Mouse (Mus musculus) thymus, adult 18-20 months (tissue): ENCODE data around the gene H2-K1.

Source experiments
- DNase-seq, 2 experiments: peaks; one replicate each; pipeline ENCODE4 v3.0.0; 2022; ENCODE audit warnings: mixed read lengths in 2 of 2

Gene H2-K1

DNA sequence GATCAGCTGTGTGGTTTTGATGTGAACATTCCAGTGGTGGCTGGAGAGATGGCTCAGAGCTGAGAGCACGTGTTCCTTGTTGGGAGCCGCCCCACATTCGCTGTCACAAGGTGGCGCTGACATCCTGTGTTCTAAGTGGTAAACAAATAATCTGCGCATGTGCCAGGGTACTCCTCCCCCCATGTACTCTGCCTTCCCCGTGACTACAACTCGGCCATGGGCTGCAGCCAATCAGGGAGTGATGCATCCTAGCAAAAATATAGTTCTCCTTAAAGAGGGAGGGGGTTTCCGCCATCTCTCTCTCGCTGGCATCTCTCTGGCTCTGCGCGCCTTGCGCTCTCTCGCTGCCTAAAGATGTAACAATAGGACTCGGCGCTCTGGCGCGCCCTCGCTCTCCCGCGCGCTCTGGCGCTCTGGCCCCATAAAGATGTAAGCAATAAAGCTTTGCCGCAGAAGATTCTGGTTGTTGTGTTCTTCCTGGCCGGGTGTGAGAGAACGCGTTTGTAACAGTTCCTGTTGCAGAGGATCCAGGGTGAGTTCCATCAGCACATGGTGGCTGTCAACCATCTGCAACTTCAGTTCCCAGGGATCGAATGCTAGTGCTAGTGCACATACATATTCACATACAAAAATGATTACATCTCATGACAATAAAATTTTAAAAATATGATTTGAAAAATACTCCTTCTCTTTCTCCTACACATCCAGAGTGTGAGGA is 18.8 kb downstream of the H2-K1 start:
- DNase-seq, result peak; percentile 77 to 88

DNA sequence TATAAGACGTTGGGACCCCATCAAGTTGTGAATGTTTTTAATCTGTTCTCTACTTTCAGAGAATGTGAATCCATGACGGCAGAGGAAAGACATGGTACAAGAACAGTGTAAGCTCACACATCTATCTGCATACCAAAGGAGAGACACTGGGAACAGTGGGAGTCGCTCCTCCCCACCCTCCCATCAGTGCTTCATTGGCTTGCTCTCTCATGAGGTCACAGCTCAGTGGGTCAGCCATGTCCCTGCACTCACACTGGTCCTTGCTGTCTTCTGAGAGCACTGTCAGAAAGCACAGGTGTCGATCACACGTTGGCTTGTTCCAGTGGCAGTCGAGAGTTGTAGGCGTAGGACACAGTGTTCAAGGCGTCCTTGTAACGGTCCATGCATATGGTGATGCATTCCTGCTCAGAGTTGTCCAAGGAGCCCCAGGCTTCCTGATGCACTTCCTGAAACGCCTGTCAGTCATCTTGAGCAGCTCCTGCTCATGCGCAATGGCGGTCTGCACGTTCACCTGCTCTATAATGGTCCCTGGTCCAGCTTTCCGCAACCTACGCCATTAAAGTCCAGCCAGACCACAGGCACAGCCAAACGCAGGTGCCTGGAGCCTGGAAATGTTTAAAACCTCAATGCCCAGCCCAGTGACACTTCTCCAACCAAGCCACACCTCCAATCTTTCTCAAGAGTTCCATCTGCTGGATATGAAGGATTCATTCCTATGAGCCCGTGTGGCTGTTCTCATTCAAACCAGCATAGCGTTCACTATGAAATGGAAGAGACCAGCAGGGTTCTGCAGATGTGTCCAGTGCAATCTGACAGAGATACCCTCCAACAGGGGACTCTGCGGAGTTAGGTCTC is 19.7 kb downstream of the H2-K1 start:
- no peak for DNase-seq

DNA sequence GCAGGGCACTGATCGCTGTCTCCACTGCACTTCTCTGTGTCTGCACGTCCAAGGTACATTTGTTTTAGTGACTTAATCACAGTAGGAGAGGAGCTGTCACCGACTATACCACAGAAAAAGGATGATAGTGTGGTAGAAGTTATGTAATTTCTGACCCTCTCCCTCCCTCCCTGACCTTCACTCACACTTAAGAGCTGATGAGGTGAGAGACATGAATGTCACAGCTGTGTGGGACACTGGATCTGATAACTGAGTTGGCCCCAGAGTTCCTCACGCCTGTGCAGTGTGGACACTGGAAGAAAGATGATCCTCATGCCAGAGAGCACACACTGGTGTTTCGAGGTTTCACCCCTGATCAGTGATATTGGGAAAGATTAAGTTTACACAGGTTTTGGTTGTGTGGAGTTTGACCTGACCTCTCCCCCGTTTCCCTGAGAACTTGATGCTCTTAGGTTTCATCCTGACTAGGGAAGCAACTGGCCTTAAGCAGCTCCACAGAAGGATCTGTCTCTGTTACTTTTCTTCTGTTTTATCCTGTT is 20.6 kb downstream of the H2-K1 start:
- no peak for DNase-seq

DNA sequence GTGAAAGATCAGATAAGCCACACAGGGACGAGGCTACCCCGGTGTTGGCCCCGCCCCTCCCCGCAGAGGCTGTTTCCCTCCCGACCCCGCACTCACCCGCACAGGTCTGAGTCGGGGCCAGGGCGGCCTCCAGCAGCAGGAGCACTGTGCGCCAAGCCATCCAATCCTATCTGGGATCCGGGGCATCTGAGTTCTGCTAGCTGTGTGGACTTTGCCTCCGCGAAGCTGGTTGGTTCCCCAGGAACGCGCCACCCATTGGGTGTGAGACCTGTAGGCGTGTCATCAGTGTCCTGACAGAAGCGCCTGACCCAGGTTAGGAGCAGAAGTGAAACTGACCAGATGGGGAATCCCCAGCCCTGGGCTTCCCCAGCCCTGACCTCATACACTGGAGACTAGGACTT is 21.5 kb downstream of the H2-K1 start:
- peak; percentile 60 to 73 for DNase-seq

DNA sequence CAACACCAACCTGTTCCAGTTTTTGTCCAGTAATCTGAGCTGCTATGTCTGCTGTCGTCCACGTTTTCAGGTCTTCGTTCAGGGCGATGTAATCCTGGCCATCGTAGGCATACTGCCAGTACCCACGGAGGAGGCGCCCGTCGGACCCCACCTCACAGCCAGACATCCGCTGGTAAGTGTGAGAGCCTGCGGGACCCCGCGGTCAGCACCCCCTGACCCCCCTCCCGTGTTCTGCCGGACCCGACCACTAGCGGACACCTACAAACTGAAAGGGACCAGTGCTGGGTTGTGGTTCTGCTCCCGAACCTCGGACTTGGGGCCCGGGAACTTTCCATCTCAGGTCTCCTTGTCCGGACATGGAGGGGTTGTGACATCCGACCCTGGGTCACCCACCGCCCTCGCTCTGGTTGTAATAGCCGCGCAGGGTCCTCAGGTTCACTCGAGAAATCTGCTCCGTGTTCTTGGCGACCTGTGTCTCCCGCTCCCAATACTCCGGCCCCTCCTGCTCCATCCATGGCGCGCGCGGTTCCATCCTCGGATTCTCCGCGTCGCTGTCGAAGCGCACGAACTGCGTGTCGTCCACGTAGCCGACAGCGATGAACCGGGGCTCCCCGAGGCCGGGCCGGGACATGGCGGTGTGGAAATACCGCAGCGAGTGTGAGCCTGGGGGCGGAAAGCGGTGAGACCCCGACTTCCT is 22.1 kb downstream of the H2-K1 start:
- no peak for DNase-seq

DNA sequence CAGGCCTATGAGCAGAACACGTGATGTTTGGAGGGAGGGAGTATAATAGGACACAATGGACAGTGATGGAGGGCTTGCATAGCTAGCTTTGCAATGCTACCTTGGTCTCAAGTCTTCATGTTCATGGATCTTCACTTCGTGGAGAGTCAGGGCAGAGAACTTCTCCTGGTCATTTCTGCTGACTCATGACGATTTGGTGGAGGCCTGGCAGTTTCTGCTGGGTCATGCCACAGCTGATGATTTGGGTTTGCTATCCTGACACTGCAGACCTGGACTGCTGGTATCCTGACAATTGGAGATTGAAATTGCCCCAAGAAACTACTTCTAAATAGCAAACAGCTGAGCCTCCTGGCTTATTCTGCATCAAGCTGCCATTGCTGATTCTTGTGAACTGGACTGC is 26.6 kb downstream of the H2-K1 start:
- DNase-seq, result no peak

DNA sequence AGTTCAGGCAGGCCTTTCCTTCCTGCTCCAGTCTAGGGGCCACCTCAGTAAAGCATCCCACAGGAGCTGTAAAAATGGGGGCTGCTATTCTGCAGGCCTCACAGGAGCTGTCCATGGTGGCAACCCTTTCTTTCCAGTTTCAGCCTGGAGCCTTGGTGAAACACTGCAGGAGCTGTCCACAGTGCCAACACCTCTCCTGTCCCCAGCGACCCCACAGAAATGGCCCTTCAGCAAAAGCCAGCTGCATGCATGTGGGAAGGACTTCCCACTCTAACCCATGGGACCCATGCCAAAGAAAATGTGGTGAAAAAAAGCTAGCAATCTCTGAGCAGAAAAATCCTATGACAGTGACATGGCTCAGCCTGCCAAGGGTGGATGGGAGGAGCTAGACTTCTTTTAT is 27.5 kb downstream of the H2-K1 start:
- no peak for DNase-seq

DNA sequence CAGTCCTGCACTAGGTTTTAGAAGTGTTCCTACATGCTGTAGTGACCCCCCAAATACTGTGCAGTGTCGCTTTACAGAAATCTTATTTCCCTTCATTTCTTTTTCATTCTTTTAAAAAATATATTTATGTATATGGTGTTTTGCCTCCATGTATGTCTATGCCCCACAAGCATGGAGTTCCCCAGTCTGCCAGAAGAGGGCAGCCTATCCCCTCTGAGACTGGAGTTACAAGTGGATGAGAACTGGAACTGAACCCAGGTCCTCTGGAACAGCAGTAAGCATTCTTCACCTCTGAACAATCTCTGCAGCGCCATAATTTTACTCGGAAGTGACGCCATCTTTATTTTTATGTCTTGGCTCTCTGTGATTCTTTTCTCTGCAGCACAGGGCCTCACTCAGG is 30.8 kb downstream of the H2-K1 start:
- DNase-seq, result no peak

DNA sequence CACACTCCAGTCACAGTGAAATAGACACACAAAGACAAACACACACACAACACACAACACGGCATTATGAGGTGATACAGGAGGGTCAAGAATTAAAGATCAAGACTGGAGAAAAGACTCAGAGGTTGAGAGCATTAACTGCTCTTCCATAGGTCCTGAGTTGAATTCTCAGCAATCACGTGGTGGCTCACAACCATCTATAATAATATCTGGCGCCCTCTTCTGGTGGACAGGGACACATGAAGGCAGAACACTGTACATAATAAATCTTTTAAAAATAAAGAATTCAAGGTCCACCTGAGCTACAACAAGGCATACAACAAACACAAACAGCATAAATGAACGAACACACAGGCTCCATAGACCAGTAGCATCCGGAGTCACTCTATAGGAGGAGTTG is 31.2 kb downstream of the H2-K1 start:
- DNase-seq, result no peak

DNA sequence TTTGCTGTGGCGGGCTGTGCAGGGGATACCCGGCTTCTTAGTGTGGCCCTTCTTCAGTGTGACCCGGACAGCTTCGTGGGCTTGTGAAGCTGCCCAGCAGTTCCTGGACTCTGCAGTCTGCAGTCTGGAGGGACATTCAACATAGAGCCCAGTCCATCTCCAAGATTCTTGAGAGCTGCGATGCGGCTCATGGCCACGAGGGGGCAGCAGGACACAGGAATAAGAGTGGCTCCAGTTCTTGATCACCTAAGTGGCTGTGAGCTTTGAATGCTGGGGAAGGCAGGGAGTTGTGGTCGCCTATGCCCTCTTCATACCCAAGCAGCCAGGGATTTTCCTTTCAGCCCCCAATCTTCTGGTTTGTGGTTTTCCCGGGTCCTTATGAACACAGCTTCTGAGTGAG is 31.7 kb downstream of the H2-K1 start:
- peak in 1 of 2 experiments; percentile 59 for DNase-seq

DNA sequence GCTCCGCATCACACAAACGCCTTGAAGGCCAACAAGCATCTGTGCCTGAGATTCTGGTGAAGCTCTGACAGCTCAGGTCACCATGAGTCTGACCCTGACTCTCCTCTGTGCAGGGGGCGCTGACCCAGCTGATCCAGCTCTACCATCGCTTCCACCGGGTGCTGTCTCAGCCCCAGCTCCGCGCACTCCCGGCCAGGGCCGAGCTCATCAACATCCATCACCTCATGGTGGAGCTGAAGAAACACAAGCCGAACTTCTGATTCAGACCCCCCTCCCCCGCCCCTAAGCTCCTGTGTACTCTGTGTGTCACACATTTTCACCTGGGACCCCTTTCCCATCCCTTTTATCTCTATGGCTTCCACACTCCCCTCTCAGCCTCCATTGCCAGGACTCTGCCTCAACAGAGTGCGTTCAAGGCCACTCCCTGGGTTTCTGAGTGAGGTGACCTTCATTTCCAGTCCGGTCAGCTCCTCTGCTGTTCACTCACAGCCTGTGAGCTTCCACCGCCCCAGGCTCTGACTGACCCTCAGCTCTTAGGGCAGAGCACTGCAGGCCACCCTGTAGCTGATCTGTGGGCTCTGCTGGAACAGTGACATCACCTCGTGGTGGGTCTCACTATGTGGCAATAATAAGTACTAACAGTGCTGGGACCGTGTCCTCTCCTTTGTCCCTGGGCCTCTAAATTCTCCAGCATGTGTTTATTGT is 34.1 kb downstream of the H2-K1 start:
- DNase-seq, result no peak

DNA sequence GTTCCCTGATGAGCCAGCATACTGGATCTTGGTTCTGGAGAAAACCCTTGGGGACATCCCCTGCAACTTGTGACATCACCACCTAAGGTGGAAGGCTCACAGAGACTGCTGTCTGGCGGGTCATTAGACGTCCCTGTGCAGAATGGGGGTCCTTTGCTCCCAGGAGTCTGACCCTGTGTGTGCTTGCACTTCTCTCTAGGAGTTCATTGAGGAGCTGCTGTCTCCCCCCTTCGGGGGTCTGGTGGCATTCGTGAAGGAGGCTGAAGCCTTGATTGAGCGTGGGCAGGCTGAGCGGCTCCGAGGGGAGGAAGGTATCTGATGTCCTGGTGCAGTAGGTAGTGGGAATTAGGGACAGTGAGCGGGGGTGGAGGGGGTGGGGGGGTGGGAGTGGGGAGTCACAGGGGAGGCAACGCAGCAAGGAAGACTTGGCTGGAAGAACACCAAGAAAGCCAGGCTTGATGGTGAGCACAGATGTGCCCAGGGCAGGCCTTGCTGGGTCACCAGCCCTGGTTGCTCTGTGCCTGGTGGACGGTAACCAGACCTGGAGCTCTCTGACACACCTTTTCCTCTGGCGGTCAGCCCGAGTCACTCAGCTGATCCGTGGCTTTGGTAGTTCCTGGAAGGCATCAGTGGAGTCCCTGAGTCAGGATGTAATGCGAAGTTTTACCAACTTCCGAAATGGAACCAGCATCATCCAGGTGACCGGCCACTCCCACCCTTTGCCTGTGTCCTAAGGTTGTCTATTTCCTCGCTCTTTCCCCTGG is 34.9 kb downstream of the H2-K1 start:
- no peak for DNase-seq

DNA sequence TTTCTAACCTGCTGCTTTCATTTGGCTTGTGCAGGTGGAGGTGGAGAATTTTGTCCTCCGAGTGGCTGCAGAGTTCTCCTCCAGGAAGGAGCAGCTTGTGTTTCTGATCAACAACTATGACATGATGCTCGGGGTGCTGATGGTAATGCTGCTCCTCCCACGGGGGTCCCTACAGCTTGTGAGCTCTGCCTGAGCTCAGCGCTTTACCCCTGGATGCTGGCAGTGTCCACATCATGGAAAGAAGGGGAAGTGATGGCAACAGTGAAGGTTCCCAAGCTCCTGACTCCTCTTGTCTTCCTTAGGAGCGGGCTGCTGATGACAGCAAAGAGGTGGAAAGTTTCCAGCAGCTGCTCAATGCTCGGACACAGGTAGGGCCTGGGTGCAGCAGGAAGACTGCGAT is 37.3 kb downstream of the H2-K1 start:
- no peak for DNase-seq

DNA sequence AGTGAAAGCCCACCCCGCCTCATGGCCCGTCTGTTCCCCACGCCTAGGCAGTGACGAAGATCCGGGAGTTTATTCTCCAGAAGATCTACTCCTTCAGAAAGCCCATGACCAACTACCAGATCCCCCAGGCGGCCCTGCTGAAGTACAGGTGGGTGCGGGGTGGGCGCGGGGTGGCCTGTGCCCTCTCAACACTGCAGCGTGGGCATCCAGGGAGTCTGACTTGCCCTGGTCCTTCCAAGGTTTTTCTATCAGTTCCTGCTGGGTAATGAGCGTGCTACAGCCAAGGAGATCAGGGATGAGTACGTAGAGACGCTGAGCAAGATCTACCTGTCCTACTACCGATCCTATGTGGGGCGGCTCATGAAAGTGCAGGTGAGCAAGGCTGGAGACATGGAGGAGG is 40.2 kb downstream of the H2-K1 start:
- DNase-seq, result no peak

DNA sequence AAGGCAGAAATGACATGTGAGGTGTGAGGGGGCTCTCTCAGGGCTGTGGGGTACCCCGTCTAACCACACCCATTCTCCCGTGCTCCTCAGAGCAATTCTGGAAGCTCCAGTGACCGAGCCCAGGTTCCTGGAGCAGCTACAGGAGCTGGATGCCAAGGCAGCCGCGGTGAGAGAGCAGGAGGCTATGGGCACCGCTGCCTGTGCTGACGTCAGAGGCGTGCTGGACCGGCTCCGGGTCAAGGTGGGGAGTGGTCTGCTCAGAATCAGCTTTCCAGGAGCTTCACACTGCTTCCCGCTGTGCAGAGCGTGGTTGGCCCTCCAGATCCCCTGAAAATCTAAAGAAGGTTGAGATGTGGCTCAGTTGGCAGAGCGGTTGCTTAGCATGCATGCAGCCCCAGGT is 41.0 kb downstream of the H2-K1 start:
- no peak for DNase-seq

DNA sequence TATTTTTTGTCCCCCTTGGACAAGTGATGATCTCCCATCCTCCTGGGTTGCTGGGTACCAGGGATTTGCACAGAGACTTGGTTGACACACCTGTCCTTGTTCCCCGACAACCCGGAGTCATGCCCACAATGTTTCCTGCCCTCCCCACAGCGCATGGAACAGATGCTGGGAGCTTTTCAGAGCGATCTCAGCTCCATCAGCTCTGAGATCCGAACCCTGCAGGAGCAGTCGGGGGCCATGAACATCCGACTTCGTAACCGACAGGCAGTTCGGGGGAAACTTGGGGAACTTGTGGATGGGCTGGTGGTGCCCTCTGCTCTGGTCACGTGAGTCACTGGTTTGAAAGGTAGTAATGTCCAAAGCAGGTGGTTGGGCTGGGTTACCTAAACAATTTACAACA is 41.7 kb downstream of the H2-K1 start:
- DNase-seq, result no peak

DNA sequence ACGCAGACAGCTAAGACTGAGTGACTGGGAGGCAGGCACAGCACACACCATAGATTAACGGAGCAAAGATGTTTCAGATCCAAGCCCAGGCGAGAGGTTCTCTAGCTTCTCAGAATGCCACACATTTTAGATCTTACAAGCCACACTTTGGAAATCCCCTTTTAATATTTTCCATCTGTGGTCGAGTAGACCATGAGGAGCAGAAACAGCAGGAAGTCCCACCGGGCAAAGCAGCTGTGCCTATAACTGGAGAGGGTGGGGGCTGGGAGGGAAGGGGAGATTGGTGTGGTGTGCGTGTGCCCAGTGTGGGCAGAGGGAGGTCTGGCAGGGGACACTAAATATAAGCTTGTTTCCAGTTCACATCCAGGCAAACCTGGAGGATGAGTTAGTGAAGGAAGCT is 42.7 kb downstream of the H2-K1 start:
- DNase-seq, result no peak

DNA sequence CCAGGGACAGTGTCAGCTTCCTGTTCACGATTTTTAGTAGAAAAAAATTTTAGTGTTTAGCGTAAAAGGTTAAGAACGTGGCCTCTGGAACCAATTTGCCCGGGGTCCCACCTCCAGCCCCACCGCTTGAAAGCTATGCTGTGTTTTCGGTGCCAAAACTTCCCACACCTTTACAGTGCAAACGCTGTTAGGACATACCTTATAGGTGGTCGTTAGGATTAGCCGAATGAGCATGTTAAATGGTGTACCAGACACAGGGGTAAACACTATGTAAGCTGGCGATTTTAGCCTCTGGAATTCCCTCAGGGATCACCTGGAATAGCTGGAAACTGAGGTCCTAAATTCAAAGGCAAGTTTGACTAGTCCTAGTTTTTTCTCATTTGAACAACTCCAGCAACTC is 43.8 kb downstream of the H2-K1 start:
- no peak for DNase-seq

DNA sequence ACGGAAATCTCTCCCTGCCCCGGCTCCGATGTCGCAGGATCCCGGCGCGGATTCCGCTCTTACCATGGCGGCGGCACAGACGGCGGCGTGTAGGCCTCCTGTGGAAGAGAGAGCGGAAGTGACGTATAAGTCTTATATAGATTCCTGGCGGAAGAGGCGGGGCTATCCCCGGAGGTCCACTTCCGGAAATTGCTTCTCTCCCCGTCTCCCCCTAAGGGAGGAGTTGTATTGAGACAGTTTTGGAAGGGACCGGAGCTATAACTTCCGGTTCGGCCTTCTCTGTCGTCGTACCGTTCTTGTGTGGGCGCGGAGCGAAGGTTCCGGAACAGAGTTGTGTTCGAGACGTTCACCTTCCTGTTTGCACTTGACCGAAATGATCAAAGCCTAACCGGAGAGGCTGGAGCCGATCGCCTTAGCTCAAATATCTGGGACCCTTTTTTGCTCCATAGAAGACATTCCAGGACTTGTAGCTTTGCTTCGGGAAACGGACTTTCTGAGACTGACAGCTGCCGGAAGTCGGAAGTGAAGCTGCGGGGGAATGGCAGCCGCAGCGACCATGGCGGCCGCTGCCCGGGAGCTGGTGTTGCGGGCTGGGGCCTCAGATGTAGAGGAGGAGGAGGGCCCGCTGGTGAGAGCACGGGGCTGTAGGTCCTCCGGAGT is 44.5 kb downstream of the H2-K1 start, which contains the start of the genes Vps52 and Rps18:
Gene Vps52 (plus strand): TSS at position 258 of the 660 bp plus-strand sequence.
Gene Rps18 (minus strand): TSS at position 447 of the 660 bp plus-strand sequence.
- DNase-seq, result peak; percentile 90 to 96

DNA sequence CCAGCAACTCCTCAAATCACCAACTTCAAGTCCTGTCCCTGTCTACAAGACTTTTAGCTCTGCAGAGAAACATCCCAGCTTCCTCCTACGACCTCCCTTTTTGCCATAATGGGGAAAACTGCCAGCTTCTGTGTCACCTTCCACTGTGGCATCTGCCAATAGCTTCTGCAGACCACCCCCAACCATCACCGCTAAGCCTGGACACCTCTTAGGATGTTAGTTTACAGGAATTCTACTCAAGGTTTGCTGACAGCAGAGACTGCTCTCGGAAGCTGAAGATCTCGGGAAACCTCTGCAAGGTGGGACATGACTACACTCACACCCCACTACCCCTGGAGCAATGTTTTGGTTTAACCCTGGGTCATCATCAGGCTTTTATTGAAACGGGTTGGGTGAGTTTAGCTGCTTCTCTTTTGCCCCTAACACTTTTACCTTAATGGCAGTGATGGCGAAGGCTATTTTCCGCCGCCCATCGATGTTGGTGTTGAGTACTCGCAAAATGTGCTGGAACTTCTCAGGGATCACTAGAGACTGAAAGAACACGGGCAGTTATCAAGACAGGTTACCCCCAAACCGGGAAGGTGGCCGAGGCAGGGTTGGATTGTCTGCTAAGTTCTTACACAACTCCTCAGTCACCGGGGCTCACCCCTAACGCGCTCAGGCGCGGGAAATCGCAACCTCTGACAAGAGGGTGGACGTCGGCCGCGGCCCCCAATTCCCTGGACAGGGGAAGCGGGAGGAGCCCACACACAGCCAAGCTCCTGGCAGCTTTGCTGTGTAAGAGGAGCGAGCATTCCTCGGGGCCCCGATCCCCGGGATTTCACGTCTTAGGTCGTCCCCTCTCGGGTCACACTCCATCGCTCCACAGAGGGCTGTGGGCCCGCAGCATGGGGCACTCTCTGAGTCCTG is 45.2 kb downstream of the H2-K1 start:
- DNase-seq, result no peak
